Mouse (Mus musculus) cerebellum, adult 2 months (tissue): Measurements from ENCODE around the gene Smc4.

Source experiments
- CTCF ChIP-seq: fragments of 200-500 bp; IDR thresholded peaks from 2 replicates; pipeline ENCODE4 v1.5.1; 2011; ENCODE audit warnings: low read depth, mild to moderate bottlenecking, control low read depth, low read length, moderate library complexity, borderline replicate concordance; ENCODE audit not compliant: insufficient read depth
- POLR2A ChIP-seq: fragments of 200-500 bp; IDR thresholded peaks from 2 replicates; pipeline ENCODE4 v1.6.1; 2011; ENCODE audit warnings: low read length, control low read depth, borderline replicate concordance; ENCODE audit not compliant: insufficient read depth

DNA sequence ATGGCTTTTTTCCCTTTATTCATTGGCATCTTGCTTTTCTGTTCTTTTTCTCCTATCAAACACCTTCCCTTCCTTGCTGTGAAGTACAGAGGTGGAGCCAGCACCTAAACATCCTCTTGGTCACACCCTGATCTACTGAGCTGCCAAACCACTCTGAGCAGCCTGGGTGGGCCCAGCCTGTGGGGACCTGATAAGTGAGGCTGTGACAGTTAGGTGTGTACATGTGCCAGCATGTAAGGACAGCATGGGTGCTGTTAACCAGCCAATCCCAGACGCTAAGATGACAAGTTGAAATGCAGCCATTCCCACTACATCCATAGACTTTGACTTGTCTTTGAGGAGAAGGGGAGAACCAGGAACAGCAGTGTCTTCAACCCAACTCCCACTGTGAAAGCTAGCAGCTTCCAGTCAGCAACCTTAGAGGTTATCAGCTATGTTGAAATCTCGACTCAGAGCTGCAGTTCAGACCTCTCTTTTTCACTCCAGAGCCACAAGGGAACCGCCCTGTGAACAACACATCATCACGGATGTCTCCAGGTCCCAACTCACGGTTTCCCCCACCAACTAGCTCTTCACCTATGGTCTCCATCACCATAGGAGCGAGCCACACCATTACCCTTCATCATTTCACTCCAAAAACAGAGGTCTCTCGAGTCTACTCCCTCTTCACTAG lies 50.4 kb downstream of the Smc4 start:
- TF ChIP-seq POLR2A: no peak
- no peak for TF ChIP-seq CTCF
